Mouse (Mus musculus) cortical plate, adult 2 months (tissue): ENCODE measurements around the gene Commd1.

ENCODE experiments used
- CTCF ChIP-seq: fragments of 200-500 bp; IDR thresholded peaks from 2 replicates; pipeline ENCODE4 v1.5.1; 2011; ENCODE audit warnings: mild to moderate bottlenecking, control low read depth, low read length; ENCODE audit not compliant: insufficient read depth; ENCODE audit errors: extremely low read depth
- POLR2A ChIP-seq: fragments of 200-500 bp; IDR thresholded peaks from 2 replicates; pipeline ENCODE4 v1.6.1; 2011; ENCODE audit warnings: mild to moderate bottlenecking, low read length, control low read depth; ENCODE audit not compliant: insufficient read depth; ENCODE audit errors: extremely low read depth

- TF ChIP-seq CTCF (no peak), POLR2A (no peak)
These were observed 47.2 kb upstream of the Commd1 start for GRCm38 (mm10) chr11:23029399-23029798.
